Mouse (Mus musculus): ENCODE results near the gene Ndufb10.

- TF ChIP-seq EP300 (IDR thresholded peaks at IDR 0.05; ENCODE audit: low read depth) (no peak), CTCF (IDR thresholded peaks at IDR 0.05; ENCODE audit: low read depth) (no peak)
These were observed 28.4 kb upstream of the Ndufb10 start, which contains the start of gene Hs3st6 for GRCm38 (mm10) chr17:24752415-24753394.
